In genomic region chr6:137205662-137206400, GRCm38 (mm10) we compare ENCODE assay signal across 8 mouse cellular contexts. TPM values are rescaled to one million over a fixed set of nuclear protein-coding genes. Genes with fewer than 3 reads are reported as not detected.
DNase-seq lines count a peak whose midpoint lies in the region; ATAC-seq lines count a peak whose summit lies in the region.

No protein-coding gene starts in this region.

- H3K4me1 ChIP-seq in heart, embryonic 12.5 days (replicated peaks), result no peaks in the 10 kb centered on the region
- no peaks in the 10 kb centered on the region for H3K4me1 ChIP-seq in midbrain, embryonic 10.5 days
- H3K4me1 ChIP-seq in midbrain, embryonic 13.5 days (replicated peaks), result no peaks in the 10 kb centered on the region

- no peaks in the 10 kb centered on the region for H3K27me3 ChIP-seq in heart, embryonic 12.5 days (replicated peaks)
- no peaks in the 10 kb centered on the region for H3K27me3 ChIP-seq in midbrain, embryonic 10.5 days (ENCODE audit: low read depth, poor library complexity, severe bottlenecking)
- no peaks in the 10 kb centered on the region for H3K27me3 ChIP-seq in midbrain, embryonic 13.5 days

- H3K36me3 ChIP-seq in heart, embryonic 12.5 days, result no peaks in the 10 kb centered on the region
- H3K36me3 ChIP-seq in midbrain, embryonic 10.5 days, result no peaks in the 10 kb centered on the region
- no peaks in the 10 kb centered on the region for H3K36me3 ChIP-seq in midbrain, embryonic 13.5 days

- WGBS in heart, embryonic 12.5 days, result 52% methylated on average over 11 of the region's 11 CpGs
- WGBS in midbrain, embryonic 10.5 days, result 66% methylated on average over 11 of the region's 11 CpGs
- WGBS in midbrain, embryonic 13.5 days, result 59% methylated on average over 11 of the region's 11 CpGs

- H3K27ac ChIP-seq in heart, embryonic 12.5 days (ENCODE audit: poor library complexity, severe bottlenecking), result no peak overlapping the region
- H3K27ac ChIP-seq in midbrain, embryonic 10.5 days (replicated peaks), result no peak overlapping the region
- no peak overlapping the region for H3K27ac ChIP-seq in midbrain, embryonic 13.5 days

- DNase-seq in heart, postnatal 10 days, result peak; percentile 31 to 58
- DNase-seq in midbrain, embryonic 10.5 days (ENCODE audit: low spot score), result peak; percentile 9
- DNase-seq in embryo, embryonic 10.5 days (ENCODE audit: low spot score), result peak; percentile 76
- DNase-seq in thymus, adult 18-20 months, result no peak
- no peak for DNase-seq in adrenal gland, adult 18-20 months (ENCODE audit: low spot score in 2 of 2)

- H3K4me2 ChIP-seq in heart, embryonic 12.5 days, result no peak overlapping the region
- no peak overlapping the region for H3K4me2 ChIP-seq in midbrain, embryonic 13.5 days (replicated peaks)

- H3K9ac ChIP-seq in heart, embryonic 12.5 days, result no peak overlapping the region
- H3K9ac ChIP-seq in midbrain, embryonic 13.5 days (replicated peaks), result no peak overlapping the region

- 0 out of 2 replicates have a peak, but pooled peaks cover 4% of the 10 kb centered on the region for H3K9me3 ChIP-seq in heart, embryonic 12.5 days (replicated peaks)
- H3K9me3 ChIP-seq in midbrain, embryonic 10.5 days (replicated peaks), result no peaks in the 10 kb centered on the region
- H3K9me3 ChIP-seq in midbrain, embryonic 13.5 days, result no peaks in the 10 kb centered on the region

- no peak overlapping the region for H3K4me3 ChIP-seq in heart, embryonic 12.5 days
- no peak overlapping the region for H3K4me3 ChIP-seq in midbrain, embryonic 10.5 days
- no peak overlapping the region for H3K4me3 ChIP-seq in midbrain, embryonic 13.5 days (replicated peaks)

- no peak for ATAC-seq in heart, embryonic 12.5 days (ENCODE audit: insufficient number of reproducible peaks, low FRiP score)
- ATAC-seq in midbrain, embryonic 13.5 days, result no peak; the same call in 1 of the 2 replicates
- peak; percentile 95 for ATAC-seq in megakaryocyte progenitor cell, adult 5-6 weeks (replicated peaks; ENCODE audit: poor library complexity)

- intact Hi-C loops in heart, postnatal 10 days (cut with DNase I), result loop anchor here (1.0 to 2.0 kb wide), 2 partner anchors 191 to 519 kb away; no protein-coding TSS in a partner anchor

RNA-seq across cellular contexts. Expression of gene Rerg, which starts 35.5 kb away (rescaled TPM):
- 1 to 10 TPM; 8.9 to 9.4 TPM for total RNA-seq in heart, postnatal 10 days (2021)
- 4.4 and 6.6 TPM in 2 replicates for polyA plus RNA-seq in heart, embryonic 12.5 days (2016; fragmentation: Nextera tagmentation; extraction: Ambion mirVana)
- polyA plus RNA-seq in midbrain, embryonic 10.5 days (2016; fragmentation: Nextera tagmentation; extraction: Ambion mirVana), result 0.39 and 0.83 TPM in 2 replicates
- polyA plus RNA-seq in midbrain, embryonic 13.5 days (2015; fragmentation: Nextera tagmentation; extraction: Ambion mirVana), result 2.3 and 2.8 TPM in 2 replicates
- total RNA-seq in megakaryocyte progenitor cell, adult 5-6 weeks (2015), result 0.22 TPM in 1 of 2 replicates, not detected in the other
- total RNA-seq in megakaryocyte progenitor cell, adult 5-6 weeks (2017), result not detected in 2 replicates
- total RNA-seq in adrenal gland, adult 18-20 months (2021), result 100 to 1,000 TPM in 1 of 2 experiments, 10 to 100 TPM in 1; 96.0 to 106 TPM

RNA-seq across cellular contexts. Expression of gene Ptpro, which starts 46.3 kb away (rescaled TPM):
- 1 to 10 TPM; 2.6 to 3.7 TPM for total RNA-seq in heart, postnatal 10 days (2021)
- polyA plus RNA-seq in heart, embryonic 12.5 days (2016; fragmentation: Nextera tagmentation; extraction: Ambion mirVana), result 2.0 and 2.1 TPM in 2 replicates
- 5.8 and 12.1 TPM in 2 replicates for polyA plus RNA-seq in midbrain, embryonic 10.5 days (2016; fragmentation: Nextera tagmentation; extraction: Ambion mirVana)
- 48.2 and 53.3 TPM in 2 replicates for polyA plus RNA-seq in midbrain, embryonic 13.5 days (2015; fragmentation: Nextera tagmentation; extraction: Ambion mirVana)
- 5.0 and 9.2 TPM in 2 replicates for total RNA-seq in megakaryocyte progenitor cell, adult 5-6 weeks (2015)
- 4.5 and 6.1 TPM in 2 replicates for total RNA-seq in megakaryocyte progenitor cell, adult 5-6 weeks (2017)
- total RNA-seq in adrenal gland, adult 18-20 months (2021), result 1 to 10 TPM; 2.2 to 2.6 TPM

Comparison
In these comparisons a context has a peak if more than half of its experiments do, and no peak if none do; other contexts are left out.
1. DNase-seq: peak in heart, postnatal 10 days (2 of 2), midbrain, embryonic 10.5 days (single experiment) and embryo, embryonic 10.5 days (single experiment); none in thymus, adult 18-20 months (0 of 2) and adrenal gland, adult 18-20 months (0 of 2).
2. RNA of gene Rerg, which starts 35.5 kb away (total RNA-seq): 96.0 to 106 TPM in adrenal gland, adult 18-20 months and 8.9 to 9.4 TPM in heart, postnatal 10 days; 0.22 TPM in megakaryocyte progenitor cell, adult 5-6 weeks; every median in the first group is over 4 times any median in the second.